Mouse (Mus musculus): ENCODE measurements around the gene Tmem39a.

Gene Tmem39a

DNA sequence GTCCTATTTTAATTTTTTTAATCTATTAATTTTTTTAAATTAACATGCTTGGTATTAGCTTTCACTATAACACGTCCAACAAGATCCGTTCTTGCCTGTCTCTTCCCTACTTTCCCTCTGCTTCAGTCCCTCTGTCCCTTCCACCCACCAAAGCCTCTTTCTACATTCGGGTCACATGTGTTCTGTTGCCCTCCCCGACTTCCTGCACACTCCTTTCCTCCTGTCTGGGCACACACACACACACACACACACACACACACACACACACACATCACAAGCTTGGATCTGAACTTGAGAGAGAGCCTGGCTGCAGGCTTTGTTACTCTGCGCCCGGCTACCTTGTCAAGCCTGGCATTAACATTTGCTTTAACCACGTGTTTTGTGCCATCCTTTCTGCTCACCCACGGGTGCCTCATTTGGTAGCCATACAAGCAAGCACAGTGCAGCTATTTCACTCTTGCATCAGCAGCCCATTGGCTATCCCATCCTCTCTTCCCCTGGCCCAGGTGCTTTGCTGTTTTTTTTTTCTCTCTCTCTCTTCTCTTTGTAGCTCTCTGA, 77.4 kb downstream of the Tmem39a start:
- DNase-seq (ENCODE audit: low spot score), result no peak

DNA sequence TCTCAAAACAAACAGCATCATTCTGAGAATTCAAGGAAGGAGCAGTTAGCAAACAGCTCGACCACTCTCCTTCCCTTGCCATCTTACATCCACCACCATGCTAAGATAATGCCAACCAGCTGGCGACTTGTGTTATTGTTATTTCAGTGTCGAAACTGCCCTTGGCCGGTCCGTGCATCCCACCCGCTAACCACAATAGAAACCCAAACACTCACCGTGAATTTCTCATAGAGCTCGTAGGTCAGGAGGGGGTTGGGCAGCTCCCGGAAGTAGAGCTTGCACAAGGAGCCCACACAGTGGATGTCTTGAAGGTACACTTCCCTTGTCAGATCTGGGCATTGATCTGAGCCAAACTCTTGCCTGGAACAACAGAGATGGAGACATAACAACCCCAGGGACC, 78.2 kb downstream of the Tmem39a start:
- DNase-seq (ENCODE audit: low spot score), result peak; percentile 41

DNA sequence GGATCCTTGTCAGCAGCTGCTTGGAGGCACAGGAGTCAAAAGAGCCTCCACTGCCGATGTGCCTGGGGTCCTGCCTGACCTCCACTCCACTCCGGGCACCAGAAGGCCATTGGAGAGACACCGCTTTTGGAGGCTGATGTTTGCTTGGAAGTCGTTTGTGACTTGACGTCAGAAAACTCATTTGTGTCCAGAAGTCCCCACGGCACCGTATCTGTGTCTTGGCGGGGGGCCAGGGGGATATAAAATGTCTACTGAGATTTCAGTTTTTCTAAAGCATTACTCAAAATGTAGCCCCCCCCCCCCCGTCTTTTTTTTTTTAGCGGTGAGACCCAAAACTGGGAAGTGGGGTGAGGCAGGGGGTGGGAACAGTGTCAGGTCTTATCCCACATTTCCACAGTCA, 78.6 kb downstream of the Tmem39a start:
- no peak for DNase-seq (ENCODE audit: low spot score)
